Comparison of ENCODE assay signal across 10 mouse cellular contexts in the genomic region with DNA sequence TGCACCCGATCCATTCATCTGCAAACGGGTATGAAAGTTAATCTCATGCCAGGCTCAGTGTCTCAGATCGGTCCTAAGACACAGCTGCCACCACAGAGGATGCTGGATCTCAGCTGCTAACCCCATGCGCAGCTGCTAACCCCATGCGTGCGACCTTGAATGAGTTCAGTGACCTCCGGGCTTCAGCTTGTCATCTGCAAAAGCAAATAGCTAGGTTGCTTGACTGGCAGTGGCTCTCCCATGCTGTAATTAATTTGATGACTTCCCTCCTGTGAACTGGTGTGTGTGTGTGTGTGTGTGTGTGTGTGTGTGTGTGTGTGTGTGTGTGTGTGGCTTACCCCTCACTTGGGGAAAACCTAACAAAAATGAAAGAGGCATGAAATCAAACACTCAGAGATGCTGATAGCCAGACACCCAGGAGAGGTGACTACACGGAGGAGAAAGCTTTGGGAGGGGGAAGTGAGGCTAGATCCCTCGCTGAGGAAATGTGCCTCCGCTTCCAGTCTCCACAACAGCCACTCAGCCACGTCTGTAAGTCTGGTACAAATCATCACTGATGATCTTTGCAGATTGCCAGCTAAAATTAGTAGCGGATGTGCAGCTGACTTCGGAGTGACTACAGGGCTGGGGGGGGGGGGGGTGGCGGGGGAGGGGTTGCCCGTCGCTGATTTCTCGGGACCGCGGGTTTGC. TPM values are rescaled to one million over a fixed set of nuclear protein-coding genes. Genes with fewer than 3 reads are reported as not detected.
A peak's percentile ranks its signal among the peaks of the same experiment; 100 is the strongest.
DNase-seq lines count a peak whose midpoint lies in the region; ATAC-seq and TF ChIP-seq lines count a peak whose summit lies in the region.
"Had no signal": no experiment of that assay in that cellular context is flagged by ENCODE, and none has a peak within 500 bp of the region (broad histone marks: within the 10 kb centered on the region; RNA-seq: fewer than 3 reads in every experiment).

No protein-coding gene starts in this region.

- no peaks in the 10 kb centered on the region for H3K9me3 ChIP-seq in intestine, embryonic 14.5 days (ENCODE audit: control insufficient read depth, low read length)
- no peaks in the 10 kb centered on the region for H3K9me3 ChIP-seq in intestine, postnatal 0 days (ENCODE audit: control insufficient read depth)
- no peaks in the 10 kb centered on the region for H3K9me3 ChIP-seq in heart, embryonic 10.5 days
- no peaks in the 10 kb centered on the region for H3K9me3 ChIP-seq in limb, embryonic 15.5 days

- TF ChIP-seq CTCF in intestine, postnatal 0 days (IDR thresholded peaks at IDR 0.05; ENCODE audit: low read depth) = no peak

- H3K36me3 ChIP-seq in intestine, embryonic 14.5 days (ENCODE audit: control insufficient read depth, insufficient read depth, low read length) = no peaks in the 10 kb centered on the region
- no peaks in the 10 kb centered on the region for H3K36me3 ChIP-seq in intestine, postnatal 0 days (ENCODE audit: control insufficient read depth, insufficient read depth)
- no peaks in the 10 kb centered on the region for H3K36me3 ChIP-seq in heart, embryonic 10.5 days
- no peaks in the 10 kb centered on the region for H3K36me3 ChIP-seq in limb, embryonic 15.5 days

- H3K4me3 ChIP-seq in intestine, embryonic 14.5 days (ENCODE audit: low read depth, low read length) = no peak overlapping the region
- H3K4me3 ChIP-seq in intestine, postnatal 0 days (ENCODE audit: low read depth, low read length) = no peak overlapping the region
- peak overlapping the region; percentile 25; the same call in 1 of the 2 replicates for H3K4me3 ChIP-seq in heart, embryonic 10.5 days
- H3K4me3 ChIP-seq in limb, embryonic 15.5 days = no peak overlapping the region
- H3K4me3 ChIP-seq: erythroblast, embryonic 14.5 days; megakaryocyte, embryonic 14.5 days had no signal

- no peaks in the 10 kb centered on the region for H3K27me3 ChIP-seq in intestine, embryonic 14.5 days (replicated peaks; ENCODE audit: control insufficient read depth, insufficient read depth, low read length)
- H3K27me3 ChIP-seq in intestine, postnatal 0 days (replicated peaks; ENCODE audit: control insufficient read depth, insufficient read depth, low read length) = no peaks in the 10 kb centered on the region
- H3K27me3 ChIP-seq in heart, embryonic 10.5 days (ENCODE audit: insufficient read depth, poor library complexity, severe bottlenecking) = no peaks in the 10 kb centered on the region
- no peaks in the 10 kb centered on the region for H3K27me3 ChIP-seq in limb, embryonic 15.5 days

- H3K4me1 ChIP-seq in intestine, embryonic 14.5 days (replicated peaks; ENCODE audit: control insufficient read depth, insufficient read depth, low read length) = no peaks in the 10 kb centered on the region
- no peaks in the 10 kb centered on the region for H3K4me1 ChIP-seq in intestine, postnatal 0 days (replicated peaks; ENCODE audit: control insufficient read depth, insufficient read depth, low read length)
- peaks cover 13% of the 10 kb centered on the region for H3K4me1 ChIP-seq in heart, embryonic 10.5 days
- peaks cover 5% of the 10 kb centered on the region for H3K4me1 ChIP-seq in limb, embryonic 15.5 days
- H3K4me1 ChIP-seq: megakaryocyte, embryonic 14.5 days had no signal

- H3K4me2 ChIP-seq in intestine, embryonic 14.5 days (ENCODE audit: low read length) = peak overlapping the region; percentile 7; the same call in 1 of the 2 replicates
- H3K4me2 ChIP-seq in intestine, postnatal 0 days (replicated peaks; ENCODE audit: low read depth) = no peak overlapping the region
- peak overlapping the region; percentile 24; the same call in 1 of the 2 replicates for H3K4me2 ChIP-seq in limb, embryonic 15.5 days

- no peak overlapping the region for H3K27ac ChIP-seq in intestine, embryonic 14.5 days (ENCODE audit: low read depth)
- H3K27ac ChIP-seq in intestine, postnatal 0 days (ENCODE audit: low read depth, low read length) = no peak overlapping the region
- H3K27ac ChIP-seq in heart, embryonic 10.5 days = no peak overlapping the region
- no peak overlapping the region for H3K27ac ChIP-seq in limb, embryonic 15.5 days

- DNase-seq in intestine, embryonic 14.5 days (ENCODE audit: low spot score) = no peak
- no peak for DNase-seq in heart, embryonic 10.5 days (ENCODE audit: low spot score)
- no peak for DNase-seq in spleen, postnatal 4 days (ENCODE audit: low spot score in 2 of 2)
- no peak for DNase-seq in adrenal gland, postnatal 10 days
- no peak for DNase-seq in left cerebral cortex, postnatal 10 days (ENCODE audit: extremely low spot score in 1 of 2, low spot score in 2 of 2)

- no peak overlapping the region for H3K9ac ChIP-seq in intestine, embryonic 14.5 days (ENCODE audit: low read length)
- no peak overlapping the region for H3K9ac ChIP-seq in intestine, postnatal 0 days (ENCODE audit: low read depth, low read length)
- no peak overlapping the region for H3K9ac ChIP-seq in limb, embryonic 15.5 days

- WGBS in intestine, embryonic 14.5 days = 29% methylated on average over 19 of the region's 19 CpGs
- WGBS in intestine, postnatal 0 days = 30% methylated on average over 18 of the region's 19 CpGs
- WGBS in heart, embryonic 10.5 days = 31% methylated on average over 19 of the region's 19 CpGs
- WGBS in limb, embryonic 15.5 days = 11% methylated on average over 19 of the region's 19 CpGs

- intact Hi-C loops in left cerebral cortex, postnatal 10 days (cut with DNase I) = loop anchor here (10.0 kb wide), 2 partner anchors 834 to 944 kb away; no protein-coding TSS in a partner anchor

- ATAC-seq in intestine, embryonic 14.5 days (replicated peaks; ENCODE audit: low FRiP score, low TSS enrichment, low read depth) = no peak
- no peak for ATAC-seq in intestine, postnatal 0 days
- ATAC-seq in activated CD4-positive, CD25-positive, alpha-beta regulatory T cell, adult 4 months = peak; percentile 63
- ATAC-seq in limb, embryonic 15.5 days (ENCODE audit: insufficient number of reproducible peaks, low FRiP score, low TSS enrichment, low read depth) = peak; percentile 55; the same call in 1 of the 2 replicates

RNA-seq across cellular contexts. Expression of a gene that starts 47.0 kb away (rescaled TPM):
- 42.0 and 44.1 TPM in 2 replicates for polyA plus RNA-seq in intestine, embryonic 14.5 days (2014; fragmentation: Nextera tagmentation; extraction: Ambion mirVana)
- 41.8 and 47.2 TPM in 2 replicates for polyA plus RNA-seq in intestine, postnatal 0 days (2015; fragmentation: Nextera tagmentation; extraction: Ambion mirVana)
- polyA plus RNA-seq in activated CD4-positive, CD25-positive, alpha-beta regulatory T cell, adult 4 months (2017; shearing (Covaris generic)) = 10 to 100 TPM; 11.5 to 12.3 TPM
- polyA plus RNA-seq in heart, embryonic 10.5 days (2016; fragmentation: Nextera tagmentation; extraction: Ambion mirVana) = 54.8 and 76.3 TPM in 2 replicates
- 58.3 and 68.8 TPM in 2 replicates for polyA plus RNA-seq in limb, embryonic 15.5 days (2015; fragmentation: Nextera tagmentation; extraction: Ambion mirVana)
- total RNA-seq in adrenal gland, postnatal 10 days (2021) = 100 to 1,000 TPM; 100 to 109 TPM
- 10 to 100 TPM; 93.7 to 93.9 TPM for total RNA-seq in left cerebral cortex, postnatal 10 days (2021)

RNA-seq across cellular contexts. Expression of a gene that starts 51.0 kb away (rescaled TPM):
- 32.7 and 37.7 TPM in 2 replicates for polyA plus RNA-seq in intestine, embryonic 14.5 days (2014; fragmentation: Nextera tagmentation; extraction: Ambion mirVana)
- 40.4 and 47.7 TPM in 2 replicates for polyA plus RNA-seq in intestine, postnatal 0 days (2015; fragmentation: Nextera tagmentation; extraction: Ambion mirVana)
- 100 to 1,000 TPM; 137 to 138 TPM for polyA plus RNA-seq in activated CD4-positive, CD25-positive, alpha-beta regulatory T cell, adult 4 months (2017; shearing (Covaris generic))
- polyA plus RNA-seq in heart, embryonic 10.5 days (2016; fragmentation: Nextera tagmentation; extraction: Ambion mirVana) = 12.2 and 18.6 TPM in 2 replicates
- 18.4 and 20.5 TPM in 2 replicates for polyA plus RNA-seq in limb, embryonic 15.5 days (2015; fragmentation: Nextera tagmentation; extraction: Ambion mirVana)
- 10 to 100 TPM; 26.0 to 29.3 TPM for total RNA-seq in adrenal gland, postnatal 10 days (2021)
- 10 to 100 TPM; 67.6 to 68.7 TPM for total RNA-seq in left cerebral cortex, postnatal 10 days (2021)

Comparison
In these comparisons a context has a peak if more than half of its experiments do, and no peak if none do; other contexts are left out.
1. ATAC-seq: peak in activated CD4-positive, CD25-positive, alpha-beta regulatory T cell, adult 4 months (single experiment) and limb, embryonic 15.5 days (single experiment); none in intestine, embryonic 14.5 days (single experiment) and intestine, postnatal 0 days (single experiment).